Mouse (Mus musculus) kidney, adult 2 months (tissue): Measurements from ENCODE around the gene Lrrc4.

Experiments used
- CTCF ChIP-seq: fragments of 200-500 bp; conservative IDR thresholded peaks from 2 replicates; pipeline ENCODE4 v1.5.1; 2011; ENCODE audit warnings: low read depth, mild to moderate bottlenecking, control low read depth, low read length, moderate library complexity, mixed read lengths; ENCODE audit not compliant: insufficient read depth, insufficient read length
- POLR2A ChIP-seq: fragments of 200-500 bp; IDR thresholded peaks from one replicate; pipeline ENCODE4 v1.6.1; 2011; ENCODE audit warnings: low read depth, low read length, control low read depth

- no peak for TF ChIP-seq POLR2A
- no peak for TF ChIP-seq CTCF
These were observed 203.1 kb downstream of the Lrrc4 start for GRCm38 (mm10) chr6:28628408-28628807.
